Mouse (Mus musculus): ENCODE data around the gene Tbrg4. TPM values are rescaled to one million over a fixed set of nuclear protein-coding genes. Genes with fewer than 3 reads are reported as not detected.

Gene Tbrg4
- polyA plus RNA-seq, 1 experiment from 2014 or later = 29.3 TPM

- peak; percentile 9; the same call in 1 of the 2 replicates for ATAC-seq
- Histone ChIP-seq H3K27me3 (replicated peaks; ENCODE audit: control insufficient read depth, insufficient read depth, low read length) (no peaks in the 10 kb centered on the region), H3K36me3 (ENCODE audit: control insufficient read depth, insufficient read depth, low read length) (peaks cover 35% of the 10 kb centered on the region), H3K4me3 (ENCODE audit: low read length) (no peak overlapping the region), H3K9ac (ENCODE audit: low read depth, low read length) (peak overlapping the region; percentile 57), H3K4me2 (ENCODE audit: low read length) (peak overlapping the region; percentile 47), H3K27ac (ENCODE audit: low read depth, low read length) (peak overlapping the region; percentile 67), H3K9me3 (ENCODE audit: control insufficient read depth, low read length) (no peaks in the 10 kb centered on the region), H3K4me1 (ENCODE audit: control insufficient read depth, insufficient read depth, low read depth, low read length) (peaks cover 39% of the 10 kb centered on the region)
- 64% methylated on average over 19 of the region's 19 CpGs for WGBS
These were observed 27.5 kb downstream of the Tbrg4 start for GRCm38 (mm10) chr11:6598191-6598889.

GRCm38 (mm10) chr11:6597523-6597922, 28.3 kb downstream of the Tbrg4 start:
- WGBS = 70% methylated on average over 7 of the region's 7 CpGs
- Histone ChIP-seq H3K9me3 (ENCODE audit: control insufficient read depth, low read length) (no peaks in the 10 kb centered on the region), H3K9ac (ENCODE audit: low read depth, low read length) (no peak overlapping the region), H3K27ac (ENCODE audit: low read depth, low read length) (peak overlapping the region; percentile 37; the same call in 1 of the 2 replicates), H3K4me3 (ENCODE audit: low read length) (no peak overlapping the region), H3K27me3 (replicated peaks; ENCODE audit: control insufficient read depth, insufficient read depth, low read length) (no peaks in the 10 kb centered on the region), H3K36me3 (ENCODE audit: control insufficient read depth, insufficient read depth, low read length) (peaks cover 39% of the 10 kb centered on the region), H3K4me2 (ENCODE audit: low read length) (no peak overlapping the region), H3K4me1 (ENCODE audit: control insufficient read depth, insufficient read depth, low read depth, low read length) (peaks cover 31% of the 10 kb centered on the region)
- no peak for ATAC-seq

- no peak overlapping the region for H3K4me2 ChIP-seq (ENCODE audit: low read length)
- H3K9ac ChIP-seq (ENCODE audit: low read depth, low read length) = no peak overlapping the region
- WGBS = 75% methylated on average over 3 of the region's 3 CpGs
- H3K36me3 ChIP-seq (ENCODE audit: control insufficient read depth, insufficient read depth, low read length) = peaks cover 38% of the 10 kb centered on the region
- H3K4me1 ChIP-seq (ENCODE audit: control insufficient read depth, insufficient read depth, low read depth, low read length) = peaks cover 27% of the 10 kb centered on the region
- ATAC-seq = no peak
- no peaks in the 10 kb centered on the region for H3K9me3 ChIP-seq (ENCODE audit: control insufficient read depth, low read length)
- no peaks in the 10 kb centered on the region for H3K27me3 ChIP-seq (replicated peaks; ENCODE audit: control insufficient read depth, insufficient read depth, low read length)
- H3K27ac ChIP-seq (ENCODE audit: low read depth, low read length) = peak overlapping the region; percentile 32; the same call in 1 of the 2 replicates
- H3K4me3 ChIP-seq (ENCODE audit: low read length) = no peak overlapping the region
These were observed 29.3 kb downstream of the Tbrg4 start for GRCm38 (mm10) chr11:6596616-6597015.

GRCm38 (mm10) chr11:6596205-6596604, 29.7 kb downstream of the Tbrg4 start:
- no peaks in the 10 kb centered on the region for H3K9me3 ChIP-seq (ENCODE audit: control insufficient read depth, low read length)
- 94% methylated on average over 6 of the region's 6 CpGs for WGBS
- no peak for ATAC-seq
- H3K36me3 ChIP-seq (ENCODE audit: control insufficient read depth, insufficient read depth, low read length) = peaks cover 39% of the 10 kb centered on the region
- no peak overlapping the region for H3K4me2 ChIP-seq (ENCODE audit: low read length)
- H3K27ac ChIP-seq (ENCODE audit: low read depth, low read length) = no peak overlapping the region
- H3K9ac ChIP-seq (ENCODE audit: low read depth, low read length) = no peak overlapping the region
- H3K4me1 ChIP-seq (ENCODE audit: control insufficient read depth, insufficient read depth, low read depth, low read length) = peaks cover 27% of the 10 kb centered on the region
- H3K27me3 ChIP-seq (replicated peaks; ENCODE audit: control insufficient read depth, insufficient read depth, low read length) = no peaks in the 10 kb centered on the region
- no peak overlapping the region for H3K4me3 ChIP-seq (ENCODE audit: low read length)

- H3K9ac ChIP-seq (ENCODE audit: low read depth, low read length) = no peak overlapping the region
- no peaks in the 10 kb centered on the region for H3K27me3 ChIP-seq (replicated peaks; ENCODE audit: control insufficient read depth, insufficient read depth, low read length)
- ATAC-seq = no peak
- peaks cover 25% of the 10 kb centered on the region for H3K4me1 ChIP-seq (ENCODE audit: control insufficient read depth, insufficient read depth, low read depth, low read length)
- H3K36me3 ChIP-seq (ENCODE audit: control insufficient read depth, insufficient read depth, low read length) = peaks cover 42% of the 10 kb centered on the region
- WGBS = 97% methylated on average over 5 of the region's 5 CpGs
- H3K9me3 ChIP-seq (ENCODE audit: control insufficient read depth, low read length) = no peaks in the 10 kb centered on the region
- H3K4me3 ChIP-seq (ENCODE audit: low read length) = no peak overlapping the region
- H3K27ac ChIP-seq (ENCODE audit: low read depth, low read length) = no peak overlapping the region
- H3K4me2 ChIP-seq (ENCODE audit: low read length) = no peak overlapping the region
These were observed 30.5 kb downstream of the Tbrg4 start for GRCm38 (mm10) chr11:6595339-6595738.

- Histone ChIP-seq H3K27ac (ENCODE audit: low read depth, low read length) (no peak overlapping the region; the same call in 1 of the 2 replicates), H3K9me3 (ENCODE audit: control insufficient read depth, low read length) (no peaks in the 10 kb centered on the region), H3K4me2 (ENCODE audit: low read length) (no peak overlapping the region), H3K4me3 (ENCODE audit: low read length) (no peak overlapping the region), H3K36me3 (ENCODE audit: control insufficient read depth, insufficient read depth, low read length) (peaks cover 42% of the 10 kb centered on the region), H3K27me3 (replicated peaks; ENCODE audit: control insufficient read depth, insufficient read depth, low read length) (no peaks in the 10 kb centered on the region), H3K9ac (ENCODE audit: low read depth, low read length) (no peak overlapping the region), H3K4me1 (ENCODE audit: control insufficient read depth, insufficient read depth, low read depth, low read length) (peaks cover 21% of the 10 kb centered on the region)
- WGBS = 89% methylated on average over 6 of the region's 6 CpGs
- no peak for ATAC-seq
These were observed 31.0 kb downstream of the Tbrg4 start for GRCm38 (mm10) chr11:6594845-6595244.

GRCm38 (mm10) chr11:6593406-6593805, 32.5 kb downstream of the Tbrg4 start:
- WGBS = 67% methylated on average over 11 of the region's 11 CpGs
- H3K9me3 ChIP-seq (ENCODE audit: control insufficient read depth, low read length) = no peaks in the 10 kb centered on the region
- H3K27me3 ChIP-seq (replicated peaks; ENCODE audit: control insufficient read depth, insufficient read depth, low read length) = no peaks in the 10 kb centered on the region
- no peak overlapping the region for H3K4me3 ChIP-seq (ENCODE audit: low read length)
- no peak for ATAC-seq
- peaks cover 7% of the 10 kb centered on the region; the same call in 1 of the 2 replicates for H3K4me1 ChIP-seq (ENCODE audit: control insufficient read depth, insufficient read depth, low read depth, low read length)
- peaks cover 49% of the 10 kb centered on the region for H3K36me3 ChIP-seq (ENCODE audit: control insufficient read depth, insufficient read depth, low read length)
- H3K9ac ChIP-seq (ENCODE audit: low read depth, low read length) = no peak overlapping the region
- H3K27ac ChIP-seq (ENCODE audit: low read depth, low read length) = no peak overlapping the region
- no peak overlapping the region for H3K4me2 ChIP-seq (ENCODE audit: low read length)

- no peaks in the 10 kb centered on the region for H3K9me3 ChIP-seq (ENCODE audit: control insufficient read depth, low read length)
- H3K9ac ChIP-seq (ENCODE audit: low read depth, low read length) = no peak overlapping the region
- H3K4me2 ChIP-seq (ENCODE audit: low read length) = no peak overlapping the region
- H3K27me3 ChIP-seq (replicated peaks; ENCODE audit: control insufficient read depth, insufficient read depth, low read length) = no peaks in the 10 kb centered on the region
- peaks cover 46% of the 10 kb centered on the region for H3K36me3 ChIP-seq (ENCODE audit: control insufficient read depth, insufficient read depth, low read length)
- no peaks in the 10 kb centered on the region for H3K4me1 ChIP-seq (ENCODE audit: control insufficient read depth, insufficient read depth, low read depth, low read length)
- H3K27ac ChIP-seq (ENCODE audit: low read depth, low read length) = no peak overlapping the region
- ATAC-seq = no peak
- WGBS = 74% methylated on average over 10 of the region's 10 CpGs
- H3K4me3 ChIP-seq (ENCODE audit: low read length) = no peak overlapping the region
These were observed 34.8 kb downstream of the Tbrg4 start for GRCm38 (mm10) chr11:6590933-6591675.

- no peaks in the 10 kb centered on the region for H3K27me3 ChIP-seq (replicated peaks; ENCODE audit: control insufficient read depth, insufficient read depth, low read length)
- no peaks in the 10 kb centered on the region for H3K4me1 ChIP-seq (ENCODE audit: control insufficient read depth, insufficient read depth, low read depth, low read length)
- no peak overlapping the region for H3K9ac ChIP-seq (ENCODE audit: low read depth, low read length)
- no peak for ATAC-seq
- no peak overlapping the region for H3K4me2 ChIP-seq (ENCODE audit: low read length)
- no peaks in the 10 kb centered on the region for H3K9me3 ChIP-seq (ENCODE audit: control insufficient read depth, low read length)
- peaks cover 41% of the 10 kb centered on the region for H3K36me3 ChIP-seq (ENCODE audit: control insufficient read depth, insufficient read depth, low read length)
- no peak overlapping the region for H3K27ac ChIP-seq (ENCODE audit: low read depth, low read length)
- H3K4me3 ChIP-seq (ENCODE audit: low read length) = no peak overlapping the region
- 92% methylated on average over 7 of the region's 7 CpGs for WGBS
These were observed 36.0 kb downstream of the Tbrg4 start for GRCm38 (mm10) chr11:6589838-6590237.

Data from hindbrain, embryonic 16.5 days (tissue).